Mouse (Mus musculus) brain, embryonic 14.5 days (tissue): Measurements from ENCODE around the gene Fhl4. TPM values are rescaled to one million over a fixed set of nuclear protein-coding genes. Genes with fewer than 3 reads are reported as not detected.

Experiments used
- DNase-seq: peaks from one replicate; pipeline ENCODE4 v3.0.0-alpha.2; 2011; ENCODE audit warnings: low read depth
- CTCF ChIP-seq: fragments of 200-500 bp; IDR thresholded peaks from 2 replicates; pipeline ENCODE4 v1.5.1; 2012; ENCODE audit warnings: inconsistent platforms, mild to moderate bottlenecking, moderate library complexity, borderline replicate concordance; ENCODE audit not compliant: insufficient read depth, insufficient read length; ENCODE audit errors: extremely low read depth
- POLR2A ChIP-seq: fragments of 200-500 bp; IDR thresholded peaks from 2 replicates; pipeline ENCODE4 v1.6.1; 2012; ENCODE audit warnings: mild to moderate bottlenecking, inconsistent platforms, borderline replicate concordance; ENCODE audit not compliant: poor library complexity, insufficient read depth, insufficient read length, severe bottlenecking; ENCODE audit errors: extremely low read depth
- polyA plus RNA-seq: library from polyadenylated mRNA; depleted of rRNA; stranded (reverse); fragments of >200 nt; gene quantifications from 2 replicates; pipeline ENCODE4 v1.2.3, GENCODE M21; 2012; rRNA removed

Gene Fhl4
- polyA plus RNA-seq, 1 experiment, result 1.4 TPM

GRCm38 (mm10) chr10:85071605-85072152 is 30.6 kb downstream of the Fhl4 start:
- TF ChIP-seq POLR2A, result no peak
- TF ChIP-seq CTCF, result no peak

DNA sequence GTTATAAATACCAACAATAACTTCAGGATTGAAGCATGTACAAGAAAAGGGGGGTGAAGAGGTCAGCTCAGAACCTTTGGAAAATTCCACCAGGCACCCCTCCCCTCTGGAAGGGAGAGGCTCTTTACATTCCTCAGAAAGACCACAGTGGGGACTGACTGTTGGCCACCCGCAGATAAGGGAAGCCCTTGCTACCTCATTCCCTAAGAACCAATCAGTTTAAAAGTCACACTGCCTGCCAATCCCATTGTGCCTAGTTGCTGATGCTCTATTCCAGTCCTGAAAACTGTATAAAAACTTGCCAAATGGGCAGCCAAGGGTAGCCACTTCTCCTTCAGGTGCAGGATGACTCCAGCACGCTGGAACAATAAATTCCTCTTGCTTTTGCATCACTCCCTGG is 47.4 kb downstream of the Fhl4 start:
- DNase-seq, result no peak

More at GRCm38 (mm10) chr10:85071605-85072152, 30.6 kb downstream of the Fhl4 start:
- no peak for DNase-seq

DNA sequence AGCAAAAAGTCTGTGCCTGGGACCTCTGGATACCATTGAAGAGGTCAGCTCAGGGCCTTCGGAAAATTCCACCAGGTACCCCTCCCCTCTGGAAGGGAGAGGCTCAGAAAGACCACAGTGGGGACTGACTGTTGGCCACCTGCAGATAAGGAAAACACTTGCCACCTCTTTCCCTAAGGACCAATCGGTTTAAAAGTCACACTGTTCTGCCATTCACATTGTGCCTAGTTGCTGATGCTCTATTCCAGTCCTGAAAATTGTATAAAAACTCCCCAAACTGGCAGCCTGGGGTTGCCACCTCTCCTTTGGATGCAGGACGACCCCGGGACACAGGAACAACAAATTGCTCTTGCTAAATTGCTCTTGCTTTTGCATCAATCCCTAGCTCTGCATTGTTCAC is 49.8 kb downstream of the Fhl4 start:
- no peak for TF ChIP-seq CTCF
- TF ChIP-seq POLR2A, result no peak

More for the DNA sequence above, 47.4 kb downstream of the Fhl4 start:
- no peak for TF ChIP-seq CTCF
- no peak for TF ChIP-seq POLR2A

GRCm38 (mm10) chr10:85050668-85051208 is 51.6 kb downstream of the Fhl4 start:
- DNase-seq, result no peak
- TF ChIP-seq POLR2A (no peak), CTCF (no peak)

More for the DNA sequence above, 49.8 kb downstream of the Fhl4 start:
- DNase-seq, result no peak

GRCm38 (mm10) chr10:85048008-85048407 is 54.3 kb downstream of the Fhl4 start:
- TF ChIP-seq CTCF (no peak), POLR2A (no peak)

GRCm38 (mm10) chr10:85046585-85046984 is 55.7 kb downstream of the Fhl4 start:
- peak; percentile 71 for DNase-seq
- TF ChIP-seq CTCF (peak; percentile 65; the same call in 1 of the 2 replicates), POLR2A (no peak)

More at GRCm38 (mm10) chr10:85048008-85048407, 54.3 kb downstream of the Fhl4 start:
- no peak for DNase-seq

Other genes with a start within 250 kb of the Fhl4 start
- gene Ric8b, start 184.9 kb downstream of the Fhl4 start, polyA plus RNA-seq, result 48.0 and 52.1 TPM in 2 replicates
- 12.5 and 18.9 TPM in 2 replicates for gene Tmem263, start 132 bp upstream of the Fhl4 start, polyA plus RNA-seq
- 20.5 and 21.5 TPM in 2 replicates for gene Mterf2, start 25.5 kb upstream of the Fhl4 start, polyA plus RNA-seq
- gene Cry1, start 82.6 kb upstream of the Fhl4 start, polyA plus RNA-seq, result 18.8 and 19.7 TPM in 2 replicates